Mouse (Mus musculus) neural tube, embryonic 10.5 days (tissue): ENCODE results near the gene Inhbc.

Experiments used
- DNase-seq: peaks from one replicate; pipeline ENCODE4 v3.0.0-alpha.2; 2017; ENCODE audit warnings: low spot score; ENCODE audit errors: extremely low spot score

The Inhbc gene

DNA sequence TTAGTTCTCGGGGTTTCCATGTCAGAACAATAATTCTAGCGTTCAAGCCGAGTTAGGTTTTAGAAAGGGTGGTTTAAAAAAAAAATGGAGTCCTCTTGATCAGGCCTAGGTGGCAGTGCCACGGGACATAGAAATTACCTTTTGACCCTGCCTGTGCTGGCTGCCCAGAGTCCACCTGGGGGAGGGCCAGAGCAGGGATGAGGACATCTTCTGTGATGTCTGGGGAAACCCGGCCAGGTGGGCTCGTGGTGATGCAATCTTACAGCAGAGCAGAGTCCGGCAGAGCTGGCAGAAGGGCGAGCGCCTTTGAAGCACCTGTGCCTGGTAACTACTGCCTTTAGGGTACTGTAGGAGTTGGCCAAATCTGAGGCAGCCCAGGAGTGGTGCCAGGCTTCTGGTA, 18.0 kb downstream of the Inhbc start:
- no peak for DNase-seq

DNA sequence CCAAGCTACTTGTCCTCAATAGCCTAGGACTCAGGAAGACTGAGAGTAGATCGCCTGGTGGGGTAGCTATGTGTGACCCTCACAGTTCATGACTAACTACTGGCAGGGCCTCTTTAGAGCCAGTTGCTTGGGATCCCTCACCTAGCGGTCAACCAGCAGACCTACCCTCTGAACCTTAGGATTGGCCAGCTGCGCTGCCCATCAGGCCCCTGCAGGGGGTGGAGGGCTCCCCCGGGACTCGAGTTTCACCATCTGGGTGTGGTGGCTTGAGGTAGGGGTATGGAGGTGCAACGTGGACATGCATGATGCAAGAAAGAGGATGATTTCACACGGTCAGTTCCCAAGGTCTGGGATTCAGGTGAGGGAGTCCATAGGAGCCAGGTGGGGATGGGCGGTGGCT, 18.5 kb downstream of the Inhbc start:
- no peak for DNase-seq

DNA sequence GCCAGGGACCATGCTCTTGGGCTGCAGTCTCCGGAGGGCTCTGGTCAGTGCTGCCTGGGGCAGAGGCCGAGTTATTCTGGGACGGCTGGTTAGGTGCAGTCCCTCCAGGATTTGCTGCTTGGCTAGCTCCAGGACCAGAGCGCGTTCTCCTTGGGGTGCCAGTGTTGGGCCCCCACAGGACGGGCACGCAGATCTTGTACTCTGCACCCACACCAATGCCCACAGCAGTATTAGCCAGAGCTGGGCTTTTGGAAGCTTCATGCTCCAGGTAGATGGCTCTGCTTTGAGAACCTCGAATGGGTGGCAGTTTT, 19.0 kb downstream of the Inhbc start:
- DNase-seq = no peak

DNA sequence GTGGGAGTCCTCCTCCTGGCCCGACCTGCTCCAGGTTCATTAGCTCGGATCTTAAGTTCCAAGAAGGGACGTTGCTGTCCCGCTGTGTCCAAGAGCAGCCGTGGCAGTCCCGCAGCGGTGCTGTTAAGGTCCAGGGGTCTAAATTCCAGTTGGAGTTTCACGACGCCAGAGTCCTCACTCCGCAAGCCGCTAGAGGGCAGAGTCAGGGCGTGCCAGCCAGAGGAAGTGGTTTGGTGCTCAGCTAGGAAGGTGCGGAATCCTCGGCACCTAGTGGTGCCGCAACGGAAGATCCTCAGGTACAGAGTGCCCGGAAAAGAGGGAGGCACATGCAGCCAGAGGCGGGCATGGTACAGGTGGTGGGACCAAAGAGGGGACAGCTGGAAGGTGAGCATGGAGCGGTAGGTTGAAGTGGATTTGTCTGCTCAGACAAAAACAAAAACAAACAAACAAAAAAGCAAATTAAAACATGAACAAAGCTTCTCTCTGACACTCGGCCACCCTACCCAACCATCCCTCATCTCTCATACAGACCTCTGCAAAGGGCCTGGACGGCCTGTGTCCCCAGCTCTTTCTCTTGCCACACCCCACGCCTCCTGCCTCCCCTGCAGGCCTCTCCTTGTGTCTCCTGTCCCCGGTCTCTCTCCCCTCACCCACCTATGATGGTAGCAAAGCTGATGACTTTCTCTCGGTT, 19.5 kb downstream of the Inhbc start:
- DNase-seq = peak; percentile 72

DNA sequence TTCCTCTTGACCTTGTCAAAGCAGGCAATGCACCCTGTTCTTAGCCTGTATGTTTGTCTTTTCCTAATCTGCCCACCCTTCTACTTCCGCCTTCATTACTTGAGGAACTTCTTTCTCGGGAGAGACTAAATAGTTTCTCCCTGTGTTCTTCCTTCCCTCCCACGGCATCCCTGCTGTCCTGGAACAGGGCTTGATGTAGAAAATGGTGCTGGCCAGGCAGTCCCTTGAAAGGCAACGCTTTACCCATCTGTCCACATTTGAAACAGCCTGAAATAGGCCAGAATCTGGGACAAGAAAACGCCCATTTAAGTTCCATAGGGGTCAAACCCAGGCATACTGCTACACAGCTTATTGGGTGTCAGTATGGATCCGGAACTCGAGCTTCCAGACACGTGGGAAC, 20.4 kb downstream of the Inhbc start:
- no peak for DNase-seq

- DNase-seq = peak; percentile 13
Observed at GRCm38 (mm10) chr10:127348957-127349356, 21.3 kb downstream of the Inhbc start.

GRCm38 (mm10) chr10:127346173-127346572, 24.1 kb downstream of the Inhbc start:
- DNase-seq = no peak

GRCm38 (mm10) chr10:127343029-127343428, 27.2 kb downstream of the Inhbc start:
- no peak for DNase-seq

DNA sequence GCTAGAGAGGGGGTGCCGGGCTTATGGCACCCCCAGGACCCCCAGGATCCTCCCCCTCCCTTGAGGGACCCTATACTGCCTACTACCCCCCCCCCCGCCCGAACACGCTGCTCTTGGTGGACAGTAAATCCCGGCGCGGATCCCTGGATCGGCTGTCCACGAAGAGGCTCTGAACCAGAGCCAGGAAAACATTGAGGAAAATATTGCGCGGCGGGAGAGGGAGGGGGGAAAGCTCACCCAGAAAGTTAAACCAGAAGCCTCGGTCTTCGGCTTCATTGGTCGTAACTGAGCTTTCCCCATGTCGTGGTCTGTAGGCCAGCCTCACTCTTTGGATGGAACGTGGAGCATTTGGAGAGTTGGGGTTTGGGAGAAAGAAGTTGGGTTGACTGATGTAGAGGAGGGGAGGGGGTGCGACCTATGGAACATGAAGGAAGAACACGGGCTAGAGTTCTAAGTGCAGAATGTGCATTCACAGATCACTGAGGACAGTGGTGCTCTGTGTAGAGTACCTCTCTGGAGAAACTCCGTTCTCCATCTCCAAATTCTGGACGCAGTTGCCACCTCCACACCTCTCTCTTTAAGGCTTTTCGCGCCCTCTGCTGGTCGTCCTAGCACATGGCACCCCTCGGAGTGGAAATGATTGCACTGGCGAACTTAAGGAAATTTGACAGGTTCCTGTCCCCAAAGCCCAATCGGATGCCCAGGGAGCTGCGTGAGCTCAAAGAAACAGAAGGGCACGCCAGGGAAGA, 28.2 kb downstream of the Inhbc start, which contains the start of gene Gli1:
Gene Gli1, minus strand, starts transcription at position 84 of the 749 bp plus-strand sequence.
- DNase-seq = peak; percentile 92

DNA sequence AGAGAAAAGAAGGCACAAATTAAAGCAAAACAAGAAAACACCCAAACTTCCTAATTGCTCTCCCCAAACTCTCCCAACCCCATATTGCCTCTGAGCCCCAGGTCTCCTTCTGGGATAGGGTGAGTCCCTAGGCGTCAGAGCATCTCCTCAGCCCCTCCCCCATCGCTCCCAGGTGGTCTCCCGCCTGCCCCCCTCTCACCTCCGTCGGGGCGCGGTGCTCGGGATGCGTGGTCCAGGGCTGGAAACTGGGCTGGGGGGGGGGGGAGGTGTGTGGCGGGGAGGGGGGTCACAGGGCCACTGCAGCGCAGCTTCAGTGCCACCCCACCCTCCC, 28.9 kb downstream of the Inhbc start:
- peak; percentile 64 for DNase-seq

- DNase-seq = peak; percentile 80
Observed at GRCm38 (mm10) chr10:127340577-127341359, 29.5 kb downstream of the Inhbc start.

DNA sequence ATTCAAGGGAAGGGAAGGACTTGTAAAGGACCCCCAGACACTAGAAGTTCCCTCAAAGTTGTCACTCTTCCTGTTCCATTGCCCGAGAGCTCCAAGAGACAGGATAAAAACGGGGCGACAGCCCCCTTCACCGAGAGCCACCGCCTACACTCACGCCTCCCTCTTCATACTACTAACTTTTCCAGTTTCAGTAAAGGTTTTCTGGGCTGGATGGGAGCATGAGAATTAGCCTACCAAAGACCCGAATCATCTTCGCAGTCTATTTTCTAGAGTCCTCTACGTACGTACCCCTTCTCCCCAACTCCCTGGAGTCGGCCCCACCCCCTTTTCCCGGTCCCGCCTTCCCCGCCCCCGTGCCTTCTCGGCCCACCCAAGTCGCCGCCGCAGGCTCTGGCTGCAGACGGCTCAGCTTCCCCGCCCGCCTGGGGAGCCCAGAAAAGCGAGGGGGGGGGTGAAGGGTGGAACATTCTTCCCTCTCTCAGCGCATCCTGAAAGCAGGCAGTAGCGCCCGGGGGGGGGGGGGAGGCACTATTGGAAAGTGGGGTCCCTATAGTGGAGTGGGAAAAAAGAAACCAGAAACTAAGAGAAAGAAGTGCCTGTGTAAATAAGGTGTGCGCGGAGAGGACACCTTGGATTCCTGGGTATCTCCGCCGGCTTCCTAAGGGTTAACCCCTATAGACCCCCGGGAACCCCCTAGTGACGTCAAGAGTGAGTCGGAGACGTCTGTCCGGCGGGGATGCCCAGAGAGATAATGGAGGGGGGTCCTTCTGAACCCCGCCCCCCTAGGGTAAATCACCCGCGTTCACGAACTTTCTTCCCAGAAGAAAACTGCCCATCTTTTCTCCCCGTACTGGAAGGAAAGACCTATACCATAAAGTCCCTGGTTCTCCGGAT, 30.3 kb downstream of the Inhbc start:
- DNase-seq = peak; percentile 81

DNA sequence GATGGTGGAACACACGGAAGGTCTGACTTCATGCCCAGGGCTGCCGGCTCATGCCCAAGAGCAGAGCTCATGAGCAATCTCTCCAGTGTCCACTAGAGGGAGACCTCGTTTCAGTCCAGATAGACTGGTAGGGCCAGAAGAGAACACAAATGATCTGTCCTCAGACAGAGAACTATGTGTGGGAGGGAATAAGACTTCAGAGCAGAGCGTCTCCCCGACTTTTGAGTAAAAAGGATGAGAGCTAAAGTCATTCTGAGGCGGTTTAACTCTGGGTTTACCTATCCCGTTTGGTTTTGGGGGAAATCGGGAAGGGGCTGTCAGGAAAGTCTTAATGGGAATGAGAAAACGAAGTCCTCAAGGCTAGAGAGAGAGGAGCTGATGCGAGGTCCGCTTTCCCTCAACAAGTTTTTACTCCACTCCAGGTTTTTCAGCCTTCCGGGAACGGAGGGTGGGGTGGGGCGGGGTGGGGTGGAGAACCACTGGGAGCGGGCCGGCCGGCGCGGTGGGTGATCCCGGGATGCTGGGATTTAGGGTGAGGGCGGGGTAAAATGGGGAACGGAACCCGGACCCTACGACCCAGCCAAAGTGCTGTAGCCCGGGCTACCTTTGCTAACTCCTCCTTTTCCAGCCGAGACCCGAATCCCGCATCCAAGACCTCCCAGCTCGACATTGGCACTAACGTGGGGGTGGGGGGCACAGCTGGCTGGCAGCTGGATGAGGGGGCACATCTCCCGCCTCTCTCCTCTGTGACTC, 31.1 kb downstream of the Inhbc start:
- peak; percentile 86 for DNase-seq

DNA sequence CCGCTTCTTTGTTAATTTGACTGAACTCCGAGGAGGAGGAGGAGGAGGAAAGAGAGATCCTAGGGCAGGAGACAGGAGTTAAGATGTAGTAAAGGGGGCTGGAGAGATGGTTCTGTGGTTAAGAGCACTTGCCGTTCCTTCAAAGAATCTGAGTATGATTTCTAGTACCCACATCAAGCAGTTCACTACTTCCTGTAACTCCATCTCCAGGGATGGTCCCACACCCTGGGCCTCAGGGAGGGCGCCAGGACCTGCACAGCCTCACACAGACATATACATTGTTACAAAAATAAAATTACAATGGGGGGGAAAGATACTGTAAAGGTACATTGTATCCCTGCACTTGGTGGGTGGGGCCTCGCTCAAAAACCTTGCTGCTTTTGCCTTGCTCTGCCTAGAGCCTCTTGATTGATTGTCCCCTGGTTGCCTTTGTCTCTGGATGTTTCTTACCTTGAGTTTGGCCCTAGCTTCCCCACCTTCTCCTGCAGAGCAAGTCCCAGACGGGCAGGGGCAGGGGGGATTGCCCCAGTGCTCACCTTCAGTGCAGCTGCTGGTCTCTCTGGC, 32.6 kb downstream of the Inhbc start:
- DNase-seq = no peak

DNA sequence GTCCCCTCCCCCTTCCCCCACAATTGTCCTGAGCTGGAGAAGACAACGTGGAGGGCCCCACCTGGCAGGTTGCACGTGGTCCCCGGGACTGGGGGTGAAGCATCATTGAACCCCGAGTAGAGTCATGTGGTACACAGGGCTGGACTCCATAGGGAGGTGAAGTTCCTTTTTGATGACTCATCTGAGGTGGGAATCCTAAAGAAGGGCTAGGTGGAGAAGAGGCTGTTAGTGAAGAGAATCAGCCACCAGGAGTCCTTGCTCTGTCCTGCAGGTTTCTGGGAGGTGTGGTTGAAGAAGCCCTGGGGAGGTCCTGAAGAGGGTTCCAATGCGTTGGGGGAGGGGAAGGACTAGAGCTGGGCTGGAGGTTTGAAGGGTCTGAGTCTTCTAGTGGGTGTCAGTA, 33.3 kb downstream of the Inhbc start:
- DNase-seq = no peak

- no peak for DNase-seq
Observed at GRCm38 (mm10) chr10:127335271-127335670, 35.0 kb downstream of the Inhbc start.

GRCm38 (mm10) chr10:127333152-127333551, 37.1 kb downstream of the Inhbc start:
- DNase-seq = no peak

DNA sequence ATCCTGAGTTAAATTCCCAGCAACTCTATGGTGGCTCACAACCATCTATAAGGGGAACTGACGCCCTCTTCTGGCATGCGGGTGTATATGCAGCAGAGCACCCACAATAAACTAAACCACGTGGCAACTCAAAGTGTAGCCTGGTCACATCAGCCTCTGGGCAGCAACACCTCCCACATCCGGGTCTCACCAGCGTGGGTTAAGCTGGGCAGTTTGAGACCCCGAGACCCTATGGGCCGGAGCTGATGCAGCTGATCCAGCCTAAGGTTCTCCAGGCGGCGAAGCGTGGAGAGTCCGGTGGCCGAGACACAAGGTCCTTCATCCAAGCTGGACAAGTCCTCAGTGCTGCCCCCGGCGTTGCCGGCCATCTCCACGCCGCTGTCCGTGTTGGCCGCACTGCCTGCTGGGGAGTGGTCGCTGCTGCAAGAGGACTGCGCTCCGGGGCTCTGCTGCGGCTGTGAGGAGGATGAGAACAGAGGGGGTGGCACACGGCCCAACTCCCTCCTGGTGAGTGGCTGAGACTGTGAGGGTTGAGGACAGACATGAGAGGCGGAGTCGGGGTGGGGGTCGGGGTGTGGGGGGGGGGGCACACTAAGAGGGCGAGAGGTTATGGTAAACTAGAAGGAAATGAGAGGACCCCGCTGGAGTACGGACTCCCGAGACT, 37.9 kb downstream of the Inhbc start:
- no peak for DNase-seq

DNA sequence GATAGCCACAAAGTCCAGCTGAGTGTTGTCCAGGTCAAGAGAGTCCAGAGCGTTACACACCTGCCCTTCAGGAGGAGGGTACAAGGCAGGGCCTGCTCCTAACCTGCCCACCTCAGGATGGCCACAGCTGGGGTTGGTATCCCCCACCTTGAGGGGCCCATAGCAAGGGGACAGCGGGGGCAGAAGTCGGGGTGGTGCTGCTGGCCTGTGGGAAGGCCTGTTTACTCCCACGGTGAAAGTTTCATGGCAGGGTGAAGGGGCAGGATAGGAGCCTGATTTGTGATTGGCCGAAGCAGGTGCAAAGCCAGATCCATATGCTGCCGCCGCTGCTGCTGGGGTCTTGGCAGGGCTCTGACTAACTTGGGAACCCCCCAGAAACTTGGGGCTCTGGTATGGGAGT, 40.0 kb downstream of the Inhbc start:
- DNase-seq = no peak
